Mouse (Mus musculus) olfactory bulb, adult 2 months (tissue): ENCODE results near the gene Tspan18.

ENCODE experiments used
- CTCF ChIP-seq: fragments of 200-500 bp; IDR thresholded peaks from 2 replicates; pipeline ENCODE4 v1.5.1; 2012; ENCODE audit warnings: low read depth, mild to moderate bottlenecking, low read length, moderate library complexity; ENCODE audit not compliant: insufficient read depth
- POLR2A ChIP-seq: fragments of 200-500 bp; IDR thresholded peaks from 2 replicates; pipeline ENCODE4 v1.6.1; 2012; ENCODE audit warnings: mild to moderate bottlenecking, low read depth, low read length, moderate library complexity; ENCODE audit not compliant: insufficient read depth

DNA sequence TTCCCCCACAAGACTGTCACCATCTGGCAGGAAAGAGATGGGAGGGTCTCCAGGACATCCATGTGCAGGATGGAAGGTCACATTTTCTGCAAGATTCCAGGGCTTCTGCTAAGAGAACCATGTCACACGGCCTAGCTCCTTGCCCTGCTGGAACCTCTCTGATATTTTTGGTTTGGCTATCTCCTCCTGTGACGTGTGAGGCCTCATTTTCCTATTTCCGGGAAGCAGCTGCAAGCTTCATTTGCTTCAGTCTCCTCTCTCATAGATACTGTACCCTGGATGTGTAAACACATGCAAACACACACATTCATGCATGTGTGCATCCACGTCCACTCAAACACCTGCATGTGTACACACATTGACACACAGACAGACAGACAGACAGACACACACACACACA, 171.5 kb downstream of the Tspan18 start:
- TF ChIP-seq CTCF (no peak), POLR2A (no peak)
